Mouse (Mus musculus) liver, postnatal 0 days (tissue): ENCODE measurements around the gene Il17re.

ENCODE experiments used
- CTCF ChIP-seq: sonication (generic); IDR thresholded peaks from 2 replicates; pipeline ENCODE4 v1.5.1; 2016; ENCODE audit warnings: antibody characterized with exemption, low read depth
- EP300 ChIP-seq: IDR thresholded peaks from 2 replicates; pipeline ENCODE4 v1.6.1; 2016; ENCODE audit warnings: antibody characterized with exemption, low read depth, mild to moderate bottlenecking

DNA sequence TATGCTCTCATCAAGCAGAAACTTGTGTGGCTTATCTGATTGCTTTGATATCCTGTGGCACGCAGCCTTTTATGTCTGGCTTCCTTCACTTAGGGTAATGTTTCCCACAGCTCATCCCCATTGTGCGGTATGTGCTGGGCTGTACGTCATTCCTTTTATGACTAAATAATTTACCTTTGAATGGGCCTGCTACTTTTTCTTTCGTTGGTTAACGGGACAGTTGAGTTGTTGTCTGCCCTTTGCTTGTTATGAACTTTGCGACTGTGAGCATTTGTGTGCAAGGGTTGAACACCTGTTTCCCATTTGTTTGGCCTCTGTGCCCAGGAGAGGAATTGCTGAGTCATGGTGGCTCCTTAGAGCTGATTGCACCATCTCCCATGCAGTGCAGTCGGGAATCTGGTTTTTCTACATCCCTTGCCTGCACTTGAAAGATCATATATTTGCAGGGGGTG, 28.9 kb downstream of the Il17re start:
- TF ChIP-seq CTCF (no peak), EP300 (no peak; the same call in 1 of the 2 replicates)
